Mouse (Mus musculus) midbrain, embryonic 15.5 days (tissue): ENCODE measurements around the gene Polr2a. TPM values are rescaled to one million over a fixed set of nuclear protein-coding genes. Genes with fewer than 3 reads are reported as not detected.
A peak's percentile ranks its signal among the peaks of the same experiment; 100 is the strongest.

Experiments
- ATAC-seq: fragments of 200-750 bp; cut with Nextera tagmentation; replicated peaks from 2 replicates; pipeline ENCODE4 v1.8.0; 2017; ENCODE audit warnings: moderate TSS enrichment
- H3K27ac ChIP-seq: fragments of 300-500 bp; sonication (generic); 2 replicates; pipeline ENCODE4 v1.5.1; 2015; ENCODE audit warnings: mild to moderate bottlenecking, inconsistent platforms
- H3K27me3 ChIP-seq: fragments of 300-500 bp; sonication (generic); replicated peaks from 2 replicates; pipeline ENCODE4 v1.6.1; 2015; ENCODE audit warnings: inconsistent platforms
- H3K36me3 ChIP-seq: fragments of 300-500 bp; sonication (generic); replicated peaks from 2 replicates; pipeline ENCODE4 v1.6.1; 2015; ENCODE audit warnings: inconsistent platforms
- H3K4me1 ChIP-seq: fragments of 300-500 bp; sonication (generic); 2 replicates; pipeline ENCODE4 v1.6.1; 2015; ENCODE audit warnings: inconsistent platforms
- H3K4me2 ChIP-seq: fragments of 300-500 bp; sonication (generic); 2 replicates; pipeline ENCODE4 v1.6.1; 2015; ENCODE audit warnings: inconsistent platforms, mild to moderate bottlenecking, moderate library complexity
- H3K4me3 ChIP-seq: fragments of 300-500 bp; sonication (generic); 2 replicates; pipeline ENCODE4 v1.5.1; 2015; ENCODE audit warnings: mild to moderate bottlenecking, inconsistent platforms
- H3K9ac ChIP-seq: fragments of 300-500 bp; sonication (generic); 2 replicates; pipeline ENCODE4 v1.6.1; 2015; ENCODE audit warnings: mild to moderate bottlenecking, inconsistent platforms
- H3K9me3 ChIP-seq: fragments of 300-500 bp; sonication (generic); 2 replicates; pipeline ENCODE4 v1.6.1; 2016; ENCODE audit warnings: inconsistent platforms
- WGBS: fragments of 180-500 bp; shearing (Covaris S2); methylation state at CpG from one replicate; pipeline ENCODE4 v1.1.7; 2015; ENCODE audit warnings: mixed read lengths; 5-methylcytosine and 5-hydroxymethylcytosine counted together
- polyA plus RNA-seq: library from polyadenylated mRNA; unstranded; fragments of >200 nt; fragmentation: Nextera tagmentation; extraction: Ambion mirVana; gene quantifications from 2 replicates; pipeline ENCODE4 v1.2.1, GENCODE M21; 2015

Gene Polr2a
- polyA plus RNA-seq, 1 experiment from 2014 or later = 17.4 TPM

DNA sequence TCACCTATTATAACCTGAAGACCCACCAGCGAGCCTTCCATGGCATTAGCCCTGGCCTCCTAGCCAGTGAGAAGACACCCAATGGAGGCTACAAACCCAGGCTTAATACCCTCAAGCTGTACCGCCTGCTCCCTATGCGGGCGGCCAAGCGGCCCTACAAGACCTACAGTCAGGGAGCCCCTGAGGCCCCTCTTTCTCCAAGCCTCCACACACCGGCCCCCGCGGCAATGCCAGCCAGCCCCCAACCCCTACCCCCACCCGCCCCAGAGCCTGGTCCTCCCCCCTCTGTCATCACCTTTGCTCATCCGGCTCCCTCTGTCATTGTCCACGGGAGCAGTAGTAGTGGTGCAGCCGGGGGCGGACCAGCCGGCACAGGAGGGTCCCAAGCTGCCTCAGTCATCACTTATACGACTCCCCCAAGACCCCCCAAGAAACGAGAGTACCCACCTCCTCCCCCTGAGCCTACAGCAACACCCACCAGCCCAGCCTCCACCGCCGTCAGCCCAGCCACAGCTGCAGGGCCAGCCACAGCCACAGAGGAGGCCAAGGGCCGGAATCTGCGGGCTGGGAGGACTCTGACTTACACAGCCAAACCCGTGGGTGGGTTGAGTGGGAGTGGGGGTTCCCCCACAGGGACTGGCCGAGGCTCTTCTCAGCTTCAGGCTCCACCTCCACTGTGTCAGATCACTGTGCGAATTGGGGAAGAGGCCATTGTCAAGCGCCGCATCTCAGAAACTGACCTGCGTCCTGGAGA lies 19.2 kb upstream of the Polr2a start:
- H3K4me3 ChIP-seq = no peak overlapping the region
- WGBS = 66% methylated on average over 26 of the region's 26 CpGs
- H3K4me2 ChIP-seq = no peak overlapping the region
- no peak for ATAC-seq
- H3K9me3 ChIP-seq = no peaks in the 10 kb centered on the region
- H3K36me3 ChIP-seq = peaks cover 6% of the 10 kb centered on the region; the same call in 1 of the 2 replicates
- H3K27me3 ChIP-seq = no peaks in the 10 kb centered on the region
- no peaks in the 10 kb centered on the region for H3K4me1 ChIP-seq
- H3K9ac ChIP-seq = no peak overlapping the region
- no peak overlapping the region for H3K27ac ChIP-seq

DNA sequence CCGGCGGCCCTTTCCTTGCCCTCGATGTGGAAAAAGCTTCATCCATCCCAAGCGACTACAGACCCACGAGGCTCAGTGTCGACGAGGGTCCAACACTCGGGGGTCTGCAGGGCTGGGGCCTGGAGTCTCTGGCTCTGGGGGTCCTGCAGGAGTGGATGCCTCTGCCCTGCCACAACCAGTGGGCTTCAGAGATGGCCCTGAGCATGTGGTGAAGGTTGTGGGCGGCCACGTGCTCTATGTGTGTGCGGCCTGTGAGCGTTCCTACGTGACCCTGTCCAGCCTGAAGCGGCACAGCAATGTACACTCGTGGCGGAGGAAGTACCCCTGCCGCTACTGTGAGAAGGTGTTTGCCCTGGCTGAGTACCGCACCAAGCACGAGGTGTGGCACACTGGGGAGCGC lies 18.1 kb upstream of the Polr2a start:
- no peaks in the 10 kb centered on the region for H3K9me3 ChIP-seq
- no peak overlapping the region for H3K4me2 ChIP-seq
- H3K27me3 ChIP-seq = no peaks in the 10 kb centered on the region
- ATAC-seq = 0 out of 2 replicates have a peak, but pooled peaks have one; percentile 39
- no peak overlapping the region for H3K27ac ChIP-seq
- no peak overlapping the region for H3K4me3 ChIP-seq
- H3K9ac ChIP-seq = no peak overlapping the region
- no peaks in the 10 kb centered on the region for H3K4me1 ChIP-seq
- 87% methylated on average over 20 of the region's 20 CpGs for WGBS
- H3K36me3 ChIP-seq = peaks cover 6% of the 10 kb centered on the region; the same call in 1 of the 2 replicates

DNA sequence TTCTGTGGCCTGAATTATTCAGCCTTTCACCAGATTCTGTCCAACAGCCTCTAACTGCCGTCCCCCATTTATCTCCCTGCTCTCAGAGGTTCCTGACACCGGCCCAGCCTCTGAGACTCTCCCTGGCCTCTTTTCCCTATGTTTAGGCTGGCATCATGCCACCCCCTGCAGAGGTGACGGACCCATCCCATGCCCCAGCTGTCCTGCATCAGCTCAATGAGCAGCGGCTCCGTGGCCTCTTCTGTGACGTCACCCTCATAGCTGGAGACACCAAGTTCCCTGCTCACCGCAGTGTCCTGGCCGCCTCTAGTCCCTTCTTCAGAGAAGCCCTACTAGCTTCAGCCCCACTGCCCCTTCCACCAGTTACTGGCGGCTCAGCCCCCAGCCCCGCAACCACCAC lies 17.3 kb upstream of the Polr2a start:
- Histone ChIP-seq H3K4me1 (no peaks in the 10 kb centered on the region), H3K27ac (no peak overlapping the region), H3K4me2 (no peak overlapping the region), H3K4me3 (no peak overlapping the region), H3K9me3 (no peaks in the 10 kb centered on the region), H3K9ac (no peak overlapping the region), H3K27me3 (no peaks in the 10 kb centered on the region), H3K36me3 (peaks cover 6% of the 10 kb centered on the region; the same call in 1 of the 2 replicates)
- WGBS = 63% methylated on average over 10 of the region's 10 CpGs
- no peak for ATAC-seq

DNA sequence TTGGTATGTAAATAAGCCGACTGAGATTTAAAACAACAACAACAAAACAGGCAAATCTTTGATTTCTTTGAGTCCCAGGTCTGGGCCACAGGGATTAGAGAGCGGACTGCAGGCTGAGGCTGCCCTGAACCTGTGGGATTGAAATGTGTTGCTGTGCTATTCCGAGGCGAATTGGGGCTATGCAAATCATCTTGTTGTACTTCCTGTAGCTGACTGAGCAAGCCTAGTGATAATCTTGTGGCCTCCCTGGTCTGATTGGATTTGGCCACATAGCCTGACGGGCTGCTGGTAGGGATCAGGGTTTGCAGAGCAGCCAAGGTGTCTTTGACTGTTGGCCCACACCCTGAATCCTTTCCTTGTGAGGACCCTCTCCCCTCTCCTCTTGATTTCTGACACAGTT lies 16.5 kb upstream of the Polr2a start:
- no peaks in the 10 kb centered on the region for H3K9me3 ChIP-seq
- peaks cover 6% of the 10 kb centered on the region; the same call in 1 of the 2 replicates for H3K36me3 ChIP-seq
- no peak overlapping the region for H3K27ac ChIP-seq
- WGBS = 46% methylated on average over 5 of the region's 5 CpGs
- no peaks in the 10 kb centered on the region for H3K27me3 ChIP-seq
- H3K4me1 ChIP-seq = no peaks in the 10 kb centered on the region
- no peak overlapping the region for H3K4me3 ChIP-seq
- H3K9ac ChIP-seq = no peak overlapping the region
- no peak for ATAC-seq
- H3K4me2 ChIP-seq = no peak overlapping the region

DNA sequence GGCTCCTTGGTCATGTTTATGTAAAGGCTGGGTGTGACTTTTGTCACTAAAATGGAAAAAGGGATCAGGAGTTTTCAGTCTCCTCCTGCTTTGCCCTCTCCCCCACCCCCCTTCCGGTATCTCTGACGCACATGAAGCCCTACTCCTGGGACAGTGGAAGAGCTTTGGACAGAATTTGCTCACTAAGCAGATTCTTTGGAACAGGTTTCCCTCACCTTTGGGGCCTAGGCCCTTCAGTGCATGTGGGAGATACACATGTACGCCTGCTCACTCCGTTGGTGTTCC lies 9.1 kb upstream of the Polr2a start:
- peaks cover 25% of the 10 kb centered on the region for H3K4me1 ChIP-seq
- WGBS = 67% methylated on average over 4 of the region's 4 CpGs
- no peak for ATAC-seq
- H3K36me3 ChIP-seq = no peaks in the 10 kb centered on the region
- no peak overlapping the region for H3K4me3 ChIP-seq
- peak overlapping the region; percentile 73 for H3K4me2 ChIP-seq
- no peaks in the 10 kb centered on the region for H3K9me3 ChIP-seq
- H3K27ac ChIP-seq = no peak overlapping the region
- no peak overlapping the region for H3K9ac ChIP-seq
- H3K27me3 ChIP-seq = no peaks in the 10 kb centered on the region

DNA sequence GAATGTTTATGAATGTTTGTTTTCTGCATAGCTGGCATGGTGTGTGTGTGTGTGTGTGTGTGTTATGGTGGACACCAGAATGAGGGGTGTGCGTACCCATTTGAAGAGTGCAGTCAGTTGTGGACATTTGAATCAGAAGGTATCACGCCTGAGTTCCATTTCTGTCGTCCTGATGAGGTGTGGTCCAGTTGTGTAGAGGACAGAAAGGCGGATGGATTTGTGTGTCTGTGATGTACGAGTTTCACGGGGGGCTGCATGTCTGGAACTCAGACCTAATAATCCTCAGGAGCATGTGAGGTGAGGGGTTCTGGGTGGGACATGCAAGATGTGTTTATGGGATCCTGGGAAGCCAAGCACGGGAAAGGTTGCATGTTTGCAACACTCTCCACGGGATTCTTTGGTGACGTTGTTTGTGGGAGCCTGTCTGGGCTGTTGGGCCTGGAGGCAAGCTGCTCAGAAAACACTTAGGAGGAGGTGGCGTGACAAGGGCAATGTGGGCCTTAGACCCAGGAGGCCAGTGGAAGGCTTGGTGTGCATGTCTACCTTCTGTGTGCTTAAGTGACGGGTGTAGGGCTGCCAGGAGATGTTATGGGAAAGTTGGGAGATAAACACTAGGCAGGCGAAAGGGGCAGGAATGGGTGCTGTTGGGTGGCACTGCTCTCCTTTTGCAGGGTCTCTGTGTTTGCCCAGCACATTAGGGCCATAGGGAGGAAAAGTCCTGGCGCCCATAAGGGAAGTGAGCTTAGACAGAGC lies 8.6 kb upstream of the Polr2a start:
- peak overlapping the region; percentile 85 for H3K27ac ChIP-seq
- peak overlapping the region; percentile 73 for H3K4me2 ChIP-seq
- peaks cover 25% of the 10 kb centered on the region for H3K4me1 ChIP-seq
- WGBS = 62% methylated on average over 13 of the region's 13 CpGs
- no peaks in the 10 kb centered on the region for H3K9me3 ChIP-seq
- peak overlapping the region; percentile 95; the same call in 1 of the 2 replicates for H3K9ac ChIP-seq
- H3K27me3 ChIP-seq = no peaks in the 10 kb centered on the region
- ATAC-seq = no peak
- peak overlapping the region; percentile 92 for H3K4me3 ChIP-seq
- H3K36me3 ChIP-seq = no peaks in the 10 kb centered on the region

DNA sequence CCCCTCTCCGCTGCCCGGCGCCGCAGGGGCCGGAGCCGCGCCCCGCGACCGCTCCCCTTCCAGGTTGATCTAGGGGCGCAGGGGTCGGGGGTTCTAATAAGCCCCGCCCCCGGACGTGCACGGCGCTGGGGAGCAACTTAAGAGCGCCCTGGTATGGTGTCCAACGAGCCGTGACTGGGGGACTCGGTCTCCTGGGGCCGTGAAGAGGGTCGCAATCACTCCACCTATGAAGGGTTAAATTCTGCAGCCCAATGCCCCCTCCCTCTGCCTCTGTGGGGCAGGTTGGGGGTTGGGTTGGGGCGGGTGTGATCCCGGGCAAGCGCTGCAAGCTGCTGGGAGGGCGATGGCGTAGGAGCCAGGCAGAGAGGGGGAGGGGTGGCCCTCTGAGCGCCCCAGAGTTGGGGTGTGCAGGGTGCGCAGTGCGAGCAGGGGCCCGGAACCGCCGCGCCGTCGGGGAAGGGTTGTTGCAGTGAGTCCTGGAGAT lies 7.7 kb upstream of the Polr2a start:
- Histone ChIP-seq H3K36me3 (no peaks in the 10 kb centered on the region), H3K27me3 (no peaks in the 10 kb centered on the region), H3K9ac (peak overlapping the region; percentile 95), H3K4me2 (peak overlapping the region; percentile 73), H3K4me3 (peak overlapping the region; percentile 92), H3K9me3 (no peaks in the 10 kb centered on the region), H3K4me1 (peaks cover 25% of the 10 kb centered on the region), H3K27ac (peak overlapping the region; percentile 85)
- ATAC-seq = peak; percentile 85
- WGBS = under 1% methylated on average over 35 of the region's 37 CpGs

DNA sequence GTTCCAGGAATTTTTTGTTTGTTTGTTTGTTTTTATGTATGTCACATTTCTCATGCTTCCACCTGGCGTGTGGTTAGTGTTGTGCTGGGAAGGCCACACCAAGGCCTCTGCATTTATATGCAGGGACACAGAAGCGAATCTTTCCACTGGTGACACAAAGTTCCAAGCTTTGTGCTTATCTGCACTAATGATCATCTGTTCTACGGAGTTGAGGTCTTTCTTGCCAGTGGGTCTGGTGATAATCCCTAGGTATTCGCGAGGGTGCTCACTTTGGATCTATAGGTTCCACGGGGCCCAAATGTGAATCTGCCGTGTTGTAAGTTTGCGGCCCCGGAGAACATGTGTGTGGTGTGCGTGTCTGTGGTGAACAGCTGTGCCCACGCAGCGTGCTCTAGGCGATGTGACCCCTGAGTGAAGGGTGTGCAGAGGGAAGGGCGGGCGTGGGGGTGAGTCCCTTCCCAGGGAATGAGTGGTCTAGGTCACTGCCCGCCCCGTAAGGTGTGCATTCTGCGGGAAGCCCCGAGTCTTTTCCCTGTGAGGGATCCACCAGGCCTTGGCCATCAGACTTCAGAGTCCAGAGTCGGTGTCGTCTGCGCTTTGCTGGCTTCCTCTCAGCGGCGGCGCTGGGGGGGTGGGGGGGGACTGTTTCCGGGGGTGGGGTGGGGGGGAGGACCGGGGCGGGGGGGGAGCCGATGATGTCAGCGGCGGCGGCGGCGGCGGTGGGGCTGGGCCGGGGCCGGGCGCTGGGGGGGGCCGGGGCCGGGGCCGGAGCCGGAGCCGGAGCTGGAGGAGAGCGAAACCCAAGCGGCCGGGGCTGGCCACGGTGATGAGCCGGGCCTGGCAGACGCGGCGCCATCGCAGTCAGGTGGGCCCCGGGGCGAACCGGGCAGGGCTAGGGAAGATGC lies 7.0 kb upstream of the Polr2a start, which contains the start of gene Zbtb4:
TSS of gene Zbtb4 (plus strand) at position 692 of the 905 bp plus-strand sequence.
- peak within 1 kb of the TSS; percentile 73 for H3K4me2 ChIP-seq
- peak within 1 kb of the TSS; percentile 95 for H3K9ac ChIP-seq
- H3K36me3 ChIP-seq = no peaks in the 10 kb centered on the region
- peak within 1 kb of the TSS; percentile 85 for H3K27ac ChIP-seq
- no peaks in the 10 kb centered on the region for H3K27me3 ChIP-seq
- peaks cover 30% of the 10 kb centered on the region for H3K4me1 ChIP-seq
- WGBS = 22% methylated on average over 31 of the region's 55 CpGs
- peak; percentile 72 for ATAC-seq
- peak within 1 kb of the TSS; percentile 92 for H3K4me3 ChIP-seq
- H3K9me3 ChIP-seq = no peaks in the 10 kb centered on the region

DNA sequence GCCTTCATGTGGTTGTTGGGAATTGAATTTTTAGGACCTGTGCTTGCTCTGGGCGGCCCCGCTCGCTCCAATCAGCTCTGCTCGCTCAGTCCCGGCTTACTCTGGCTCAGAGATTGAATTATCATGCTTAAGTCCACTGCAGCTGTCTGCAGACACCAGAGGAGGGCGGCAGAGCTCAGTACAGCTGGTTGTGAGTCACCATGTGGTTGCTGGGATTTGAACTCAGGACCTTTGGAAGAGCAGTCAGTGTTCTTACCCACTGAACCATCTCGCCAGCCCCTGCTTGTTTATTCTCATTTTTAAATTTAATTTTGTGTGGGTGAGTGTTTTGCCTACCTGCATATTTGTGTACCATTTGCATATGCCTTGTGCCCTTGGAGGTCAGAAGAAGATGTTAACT lies 5.1 kb upstream of the Polr2a start:
- Histone ChIP-seq H3K4me3 (no peak overlapping the region), H3K9ac (no peak overlapping the region), H3K4me2 (no peak overlapping the region), H3K36me3 (no peaks in the 10 kb centered on the region), H3K9me3 (no peaks in the 10 kb centered on the region), H3K27ac (no peak overlapping the region), H3K27me3 (no peaks in the 10 kb centered on the region), H3K4me1 (peaks cover 41% of the 10 kb centered on the region)
- no peak for ATAC-seq
- 64% methylated on average over 7 of the region's 7 CpGs for WGBS

DNA sequence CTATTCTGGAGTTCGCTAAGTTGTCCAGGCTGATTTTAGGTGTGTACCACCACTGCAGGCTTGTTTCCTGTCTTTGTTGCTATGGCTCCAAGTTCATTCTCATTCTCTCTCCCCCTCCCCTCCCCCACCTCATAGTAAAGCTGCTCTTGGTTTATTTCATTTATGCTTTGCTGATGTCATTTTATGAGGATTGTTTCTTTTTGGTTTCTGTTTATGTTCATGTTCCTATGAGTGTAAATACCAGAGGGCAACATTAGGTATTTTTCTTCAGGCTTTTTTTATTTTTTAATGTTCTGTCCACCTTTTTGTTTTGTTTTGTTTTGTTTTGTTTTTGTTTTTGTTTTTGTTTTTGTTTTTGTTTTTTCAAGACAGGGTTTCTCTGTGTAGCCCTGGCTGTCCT lies 3.4 kb upstream of the Polr2a start, which contains the start of gene Slc35g3:
TSS of gene Slc35g3 (minus strand) at position 101 of the 400 bp plus-strand sequence.
- H3K9me3 ChIP-seq = no peaks in the 10 kb centered on the region
- H3K27ac ChIP-seq = peak within 1 kb of the TSS; percentile 99
- WGBS = 65% methylated on average over 1 of the region's 1 CpGs
- peaks cover 39% of the 10 kb centered on the region for H3K4me1 ChIP-seq
- no peaks in the 10 kb centered on the region for H3K27me3 ChIP-seq
- peak within 1 kb of the TSS; percentile 76; the same call in 1 of the 2 replicates for H3K9ac ChIP-seq
- H3K4me2 ChIP-seq = no peak within 1 kb of the TSS; the same call in 1 of the 2 replicates
- no peak within 1 kb of the TSS for H3K4me3 ChIP-seq
- no peaks in the 10 kb centered on the region for H3K36me3 ChIP-seq
- ATAC-seq = no peak

DNA sequence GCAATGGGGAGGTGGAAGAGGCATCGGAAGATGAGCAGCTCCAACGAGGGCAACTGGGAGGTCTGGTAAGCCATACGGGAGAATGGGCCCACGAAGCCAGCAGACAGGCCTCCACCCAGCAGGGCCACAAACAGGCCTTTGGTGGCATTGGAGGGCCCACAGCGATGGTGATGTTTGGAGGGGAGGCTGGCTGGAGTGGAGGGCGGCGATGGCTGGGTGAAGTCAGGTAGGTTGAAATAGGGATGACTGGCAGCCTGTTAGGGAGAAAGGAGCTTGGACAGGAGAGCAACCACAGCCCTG lies 2.4 kb upstream of the Polr2a start:
- Histone ChIP-seq H3K9ac (peak overlapping the region; percentile 76; the same call in 1 of the 2 replicates), H3K4me3 (no peak overlapping the region), H3K27me3 (no peaks in the 10 kb centered on the region), H3K27ac (peak overlapping the region; percentile 99), H3K4me1 (peaks cover 40% of the 10 kb centered on the region), H3K36me3 (no peaks in the 10 kb centered on the region), H3K9me3 (no peaks in the 10 kb centered on the region), H3K4me2 (no peak overlapping the region; the same call in 1 of the 2 replicates)
- no peak for ATAC-seq
- WGBS = 94% methylated on average over 7 of the region's 7 CpGs
